Mouse (Mus musculus) gastrocnemius, postnatal 10 days (tissue): ENCODE results near the gene Emp2. TPM values are rescaled to one million over a fixed set of nuclear protein-coding genes. Genes with fewer than 3 reads are reported as not detected.
"Not testable (repeated sequence)": the region's sequence is repeated elsewhere in the genome, so short reads cannot be mapped to it uniquely, and the experiment has no call there.

Source experiments
- DNase-seq: peaks from one replicate; pipeline ENCODE4 v3.0.0; 2021; ENCODE audit warnings: mixed read lengths
- total RNA-seq, 2 experiments: library from RNA; stranded (reverse); gene quantifications; 2 replicates each; pipeline ENCODE4 v1.2.3; 2021

Gene Emp2
- total RNA-seq, 2 experiments from 2014 or later = 12.3 to 14.4 TPM

DNA sequence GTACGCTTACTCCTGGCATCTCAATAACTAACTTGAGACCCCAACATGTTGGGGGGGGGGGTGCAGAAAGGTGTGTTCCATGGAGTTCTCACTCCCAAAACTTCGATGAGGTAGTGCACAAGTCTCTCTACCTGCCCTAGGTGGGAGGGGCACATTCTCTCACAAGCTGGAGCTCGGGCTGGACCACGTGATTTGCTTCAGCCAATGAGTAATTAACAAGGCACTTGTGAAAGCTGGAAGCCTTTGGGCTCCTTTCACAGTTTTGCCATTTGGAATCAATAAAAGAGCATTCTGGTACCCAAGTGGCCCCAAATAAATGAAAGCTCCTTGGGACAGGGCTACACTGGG, 3.4 kb upstream of the Emp2 start:
- DNase-seq = no peak

- DNase-seq = no peak
Observed at GRCm38 (mm10) chr16:10316493-10317196, 2.9 kb upstream of the Emp2 start.

GRCm38 (mm10) chr16:10313226-10313625, 542 bp downstream of the Emp2 start:
- peak; percentile 30 for DNase-seq

GRCm38 (mm10) chr16:10311989-10312388, 1.8 kb downstream of the Emp2 start:
- no peak for DNase-seq

- DNase-seq = no peak
Observed at GRCm38 (mm10) chr16:10311086-10311485, 2.7 kb downstream of the Emp2 start.

- no peak for DNase-seq
Observed at GRCm38 (mm10) chr16:10310507-10310906, 3.3 kb downstream of the Emp2 start.

- DNase-seq = no peak
Observed at GRCm38 (mm10) chr16:10307351-10307750, 6.4 kb downstream of the Emp2 start.

DNA sequence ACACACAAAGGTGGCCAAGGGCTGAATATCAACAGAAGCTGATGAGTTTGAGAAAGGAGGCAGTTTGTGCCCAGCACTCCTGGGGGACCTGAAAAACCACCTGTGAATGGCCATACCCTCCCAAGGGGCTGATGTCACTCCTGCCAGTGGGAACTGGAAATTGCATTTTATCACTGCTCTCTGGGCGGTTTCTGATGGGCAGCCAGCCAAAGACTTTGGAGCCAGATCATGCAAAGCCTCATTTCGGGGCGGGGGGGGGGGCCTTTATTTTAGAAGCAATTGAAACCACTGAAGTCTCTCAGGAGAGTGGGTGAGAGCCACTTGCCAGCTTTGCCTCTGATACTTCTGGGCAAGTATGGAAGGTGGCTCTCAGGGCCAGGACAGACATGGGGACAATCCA, 7.7 kb downstream of the Emp2 start:
- no peak for DNase-seq

- DNase-seq = no peak
Observed at GRCm38 (mm10) chr16:10301337-10301736, 12.4 kb downstream of the Emp2 start.

DNA sequence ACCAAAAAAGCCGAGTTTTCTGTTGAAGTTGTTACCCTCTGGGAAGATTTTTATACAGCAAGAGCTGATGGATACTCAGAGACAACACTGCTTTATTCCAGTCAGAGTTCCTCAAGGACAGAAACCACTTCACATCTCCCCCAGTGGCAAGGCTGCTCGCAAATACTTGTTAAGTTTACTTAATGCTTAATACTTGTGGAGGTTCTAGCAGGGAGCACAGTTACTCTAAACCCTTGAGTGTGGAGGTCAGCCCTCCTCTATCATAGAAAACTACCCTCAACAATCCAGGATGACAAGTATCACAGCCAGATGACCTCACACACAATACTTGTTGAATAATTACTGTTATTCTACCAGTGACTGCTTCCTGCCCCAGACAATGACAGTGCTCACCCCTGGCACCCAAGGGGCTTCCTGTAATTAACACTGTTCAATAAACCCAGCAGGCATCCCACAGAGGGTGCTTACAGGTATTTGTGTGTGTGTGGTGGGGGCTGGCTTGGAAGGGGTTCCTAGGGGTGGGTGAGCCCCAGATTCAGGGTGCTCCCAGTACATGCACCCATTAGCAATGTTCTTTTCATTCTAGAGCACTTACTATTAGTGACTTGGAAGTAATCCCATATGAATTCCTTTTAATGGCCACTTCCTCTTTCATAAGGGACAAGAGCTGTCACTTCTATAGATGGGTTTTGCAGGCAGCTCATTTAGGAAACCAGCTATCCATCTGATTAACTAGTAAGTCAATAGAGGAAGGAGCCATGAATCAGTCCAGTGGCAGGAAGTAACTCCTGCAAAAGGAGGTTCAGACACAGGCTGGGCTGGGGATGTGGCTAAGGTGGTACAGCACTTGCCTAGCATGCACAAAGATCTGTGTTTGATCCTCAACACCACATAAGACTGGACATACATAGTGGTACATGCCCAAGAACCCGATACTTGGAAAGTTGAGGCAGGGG, 13.3 kb downstream of the Emp2 start:
- no peak for DNase-seq

DNA sequence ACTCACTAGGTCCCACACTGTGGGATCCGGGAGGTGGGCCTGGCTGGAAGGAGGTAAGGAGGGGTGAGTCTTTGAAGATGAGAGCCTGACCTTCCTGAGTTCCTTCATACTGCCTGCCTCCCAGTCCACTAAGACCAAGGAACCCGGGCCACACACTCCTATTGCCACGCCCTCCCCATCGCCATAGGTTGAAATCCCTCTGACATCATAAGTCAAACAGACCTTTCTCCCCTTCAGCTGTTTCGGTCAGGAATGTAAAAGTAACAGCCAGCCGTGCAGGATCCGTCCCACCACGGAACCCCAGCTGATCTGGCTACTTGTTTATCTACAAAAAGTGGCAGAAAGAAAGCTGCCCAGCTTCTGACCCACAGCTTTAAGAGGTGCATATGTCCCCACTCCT, 14.1 kb downstream of the Emp2 start:
- no peak for DNase-seq

GRCm38 (mm10) chr16:10297696-10298644, 15.8 kb downstream of the Emp2 start:
- DNase-seq = peak; percentile 37

DNA sequence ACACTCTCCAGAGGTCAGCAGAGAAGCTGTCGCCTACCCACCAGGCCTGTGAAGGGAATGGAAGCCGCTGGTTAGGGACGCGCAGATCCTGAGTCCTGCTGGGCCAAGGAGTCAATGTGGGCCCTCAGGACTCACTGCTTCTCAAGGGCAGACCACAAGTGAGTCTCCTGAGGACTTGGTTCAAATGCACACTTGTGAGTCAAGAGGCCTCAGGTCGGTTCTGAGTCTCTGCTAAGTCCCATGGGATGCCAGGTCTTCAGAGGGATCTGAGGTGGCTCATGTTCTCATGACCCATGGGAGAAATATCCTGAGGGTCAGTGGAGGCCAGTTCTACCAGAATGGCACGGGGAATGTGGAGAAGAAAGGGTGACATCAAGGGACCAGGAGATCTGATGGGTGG, 25.7 kb downstream of the Emp2 start:
- no peak for DNase-seq

GRCm38 (mm10) chr16:10286513-10287268, 27.1 kb downstream of the Emp2 start:
- DNase-seq = no peak

GRCm38 (mm10) chr16:10281890-10282289, 31.9 kb downstream of the Emp2 start:
- DNase-seq = no peak

GRCm38 (mm10) chr16:10280286-10280951, 33.3 kb downstream of the Emp2 start:
- DNase-seq = peak; percentile 86

- not testable (repeated sequence) for DNase-seq
Observed at GRCm38 (mm10) chr16:10276778-10277177, 37.0 kb downstream of the Emp2 start.

GRCm38 (mm10) chr16:10274465-10274864, 39.3 kb downstream of the Emp2 start:
- no peak for DNase-seq

DNA sequence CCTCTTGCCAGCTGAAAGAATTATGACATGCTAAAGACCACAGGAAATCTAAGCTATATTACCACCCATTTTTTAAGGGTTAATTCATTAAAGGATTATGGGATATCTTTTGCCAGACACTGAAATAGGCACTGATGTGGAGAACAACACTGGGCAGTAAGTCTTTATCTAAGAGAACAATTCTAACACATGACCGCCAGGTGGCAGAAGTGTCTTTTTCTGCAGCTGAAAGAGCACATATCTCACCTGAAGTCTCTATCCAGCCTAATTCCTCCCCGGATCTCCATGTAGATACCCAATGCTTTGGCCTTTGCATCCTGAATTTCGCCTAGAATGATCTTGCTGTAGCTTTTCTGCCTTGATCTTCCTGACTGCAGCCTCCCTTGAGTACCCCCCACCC, 41.5 kb downstream of the Emp2 start:
- DNase-seq = peak; percentile 58

GRCm38 (mm10) chr16:10253993-10254392, 59.8 kb downstream of the Emp2 start:
- no peak for DNase-seq

- DNase-seq = no peak
Observed at GRCm38 (mm10) chr16:10236601-10237000, 77.2 kb downstream of the Emp2 start.
